ENCODE assay signal across 30 mouse cellular contexts in genomic region chr6:5507821-5508220, GRCm38 (mm10). TPM values are rescaled to one million over a fixed set of nuclear protein-coding genes. Genes with fewer than 3 reads are reported as not detected.
DNase-seq lines count a peak whose midpoint lies in the region; ATAC-seq and TF ChIP-seq lines count a peak whose summit lies in the region.
"Had no signal": no experiment of that assay in that cellular context is flagged by ENCODE, and none has a peak within 500 bp of the region (broad histone marks: within the 10 kb centered on the region; RNA-seq: fewer than 3 reads in every experiment).

No protein-coding gene starts in this region.

- no peak for TF ChIP-seq EP300 in heart, adult 2 months (IDR thresholded peaks at IDR 0.05; ENCODE audit: insufficient read depth, low read depth, low read length)

- no peaks in the 10 kb centered on the region for H3K27me3 ChIP-seq in heart, adult 2 months (ENCODE audit: control insufficient read depth, insufficient read depth, low read length)
- no peaks in the 10 kb centered on the region for H3K27me3 ChIP-seq in heart, embryonic 10.5 days (ENCODE audit: insufficient read depth, poor library complexity, severe bottlenecking)
- no peaks in the 10 kb centered on the region for H3K27me3 ChIP-seq in kidney, embryonic 15.5 days
- H3K27me3 ChIP-seq: CH12.LX; embryonic facial prominence, embryonic 13.5 days; limb, embryonic 13.5 days; lung, embryonic 15.5 days; Patski had no signal

- H3K4me2 ChIP-seq in kidney, embryonic 15.5 days, result no peak overlapping the region
- H3K4me2 ChIP-seq: embryonic facial prominence, embryonic 13.5 days; hindbrain, embryonic 14.5 days; limb, embryonic 13.5 days; lung, embryonic 15.5 days had no signal

- intact Hi-C loops in heart, adult 2 months (cut with DNase I), result no loop called here

- H3K4me1 ChIP-seq in heart, adult 2 months (ENCODE audit: control insufficient read depth, insufficient read depth, low read length), result peaks cover 7% of the 10 kb centered on the region
- peaks cover 14% of the 10 kb centered on the region for H3K4me1 ChIP-seq in heart, embryonic 10.5 days
- H3K4me1 ChIP-seq in kidney, embryonic 15.5 days, result peaks cover 20% of the 10 kb centered on the region
- peaks cover 8% of the 10 kb centered on the region for H3K4me1 ChIP-seq in brown adipose tissue, adult 24 weeks (ENCODE audit: control insufficient read depth, insufficient read depth, insufficient read length, low read length)

- H3K4me3 ChIP-seq in heart, adult 2 months, result no peak overlapping the region
- H3K4me3 ChIP-seq in heart, embryonic 10.5 days, result no peak overlapping the region
- H3K4me3 ChIP-seq in kidney, embryonic 15.5 days (replicated peaks), result no peak overlapping the region
- peak overlapping the region; percentile 15 for H3K4me3 ChIP-seq in brown adipose tissue, adult 24 weeks (ENCODE audit: insufficient read depth, low read depth, low read length)
- H3K4me3 ChIP-seq: embryonic facial prominence, embryonic 13.5 days; limb, embryonic 13.5 days; lung, embryonic 15.5 days had no signal

- no peaks in the 10 kb centered on the region for H3K36me3 ChIP-seq in heart, adult 2 months (ENCODE audit: control insufficient read depth, insufficient read depth, low read length)
- no peaks in the 10 kb centered on the region for H3K36me3 ChIP-seq in heart, embryonic 10.5 days
- no peaks in the 10 kb centered on the region for H3K36me3 ChIP-seq in kidney, embryonic 15.5 days
- H3K36me3 ChIP-seq: embryonic facial prominence, embryonic 13.5 days; G1E; limb, embryonic 13.5 days; lung, embryonic 15.5 days had no signal

- no peak for TF ChIP-seq CTCF in heart, adult 2 months (IDR thresholded peaks at IDR 0.05)

- TF ChIP-seq POLR2A in heart, adult 2 months (IDR thresholded peaks at IDR 0.05; ENCODE audit: insufficient read depth, low read depth, low read length), result no peak

- no peaks in the 10 kb centered on the region for H3K9me3 ChIP-seq in heart, embryonic 10.5 days
- H3K9me3 ChIP-seq in kidney, embryonic 15.5 days (replicated peaks), result no peaks in the 10 kb centered on the region
- H3K9me3 ChIP-seq: embryonic facial prominence, embryonic 13.5 days; G1E; limb, embryonic 13.5 days; lung, embryonic 15.5 days had no signal

- peak; percentile 18 to 23 for DNase-seq in heart, adult 2 months
- DNase-seq in heart, embryonic 10.5 days (ENCODE audit: low spot score), result no peak
- peak; percentile 38 for DNase-seq in kidney, adult 9 months
- DNase-seq in kidney, postnatal 25 days, result peak; percentile 23 to 65
- DNase-seq in layer of hippocampus, adult 9-10 months (ENCODE audit: low spot score), result no peak
- no peak for DNase-seq in cerebellum, adult 11 months
- DNase-seq: adrenal gland, postnatal 36 days; B cell, adult 2 months; cerebellum, adult 18-20 months; cerebellum, postnatal 25 days; embryo, embryonic 11 days; gastrocnemius, postnatal 25 days; heart, postnatal 4 days; layer of hippocampus, adult 9-11 months; lung, postnatal 4 days; midbrain, embryonic 14.5 days had no signal

- 47% methylated on average over 5 of the region's 5 CpGs for WGBS in heart, adult 2 months
- 71% methylated on average over 5 of the region's 5 CpGs for WGBS in heart, embryonic 10.5 days
- WGBS in kidney, embryonic 15.5 days, result 49% methylated on average over 5 of the region's 5 CpGs

- no peaks in the 10 kb centered on the region for H3K79me2 ChIP-seq in heart, adult 2 months (replicated peaks; ENCODE audit: control insufficient read depth, insufficient read depth, low read length)

- ATAC-seq in kidney, embryonic 15.5 days (replicated peaks; ENCODE audit: low FRiP score), result no peak
- ATAC-seq: forebrain, embryonic 14.5 days; inflammation-experienced regulatory T-cells, adult 6 months; Patski had no signal

- no peak overlapping the region for H3K9ac ChIP-seq in heart, adult 2 months (ENCODE audit: low read depth, low read length)
- no peak overlapping the region for H3K9ac ChIP-seq in kidney, embryonic 15.5 days
- H3K9ac ChIP-seq: embryonic facial prominence, embryonic 13.5 days; hindbrain, embryonic 14.5 days; limb, embryonic 13.5 days; liver, embryonic 14.5 days; lung, embryonic 15.5 days had no signal

- peak overlapping the region; percentile 87 for H3K27ac ChIP-seq in heart, adult 2 months
- no peak overlapping the region for H3K27ac ChIP-seq in heart, embryonic 10.5 days
- H3K27ac ChIP-seq in kidney, embryonic 15.5 days, result no peak overlapping the region
- H3K27ac ChIP-seq in brown adipose tissue, adult 24 weeks (replicated peaks; ENCODE audit: low read depth, low read length), result peak overlapping the region; percentile 100
- H3K27ac ChIP-seq: embryonic facial prominence, embryonic 13.5 days; hindbrain, embryonic 14.5 days; kidney, postnatal 0 days; limb, embryonic 13.5 days; liver, embryonic 14.5 days; lung, embryonic 15.5 days had no signal

RNA-seq across cellular contexts. Expression of gene Pdk4, which starts 11.7 kb away (rescaled TPM):
- total RNA-seq in heart, adult 2 months (2021), result 100 to 1,000 TPM; 267 to 633 TPM
- polyA plus RNA-seq in heart, adult 2 months (2012; rRNA removed), result 163 and 258 TPM in 2 replicates
- polyA plus RNA-seq in heart, embryonic 10.5 days (2016; fragmentation: Nextera tagmentation; extraction: Ambion mirVana), result 7.7 and 12.0 TPM in 2 replicates
- polyA plus RNA-seq in kidney, embryonic 15.5 days (2015; fragmentation: Nextera tagmentation; extraction: Ambion mirVana), result 2.7 and 3.7 TPM in 2 replicates
- polyA plus RNA-seq in brown adipose tissue, adult 24 weeks (2012; ENCODE audit: insufficient read depth, insufficient read length, missing spikeins), result 587 and 1,614 TPM in 2 replicates
- total RNA-seq: CH12.LX; megakaryocyte-erythroid progenitor cell, adult 5-6 weeks had no signal
- polyA plus RNA-seq: G1E; inflammation-experienced regulatory T-cells, adult 6 months had no signal

Comparison
In these comparisons a context has a peak if more than half of its experiments do, and no peak if none do; other contexts are left out.
1. DNase-seq: peak in heart, adult 2 months (2 of 2), kidney, adult 9 months (single experiment) and kidney, postnatal 25 days (2 of 2); none in heart, embryonic 10.5 days (single experiment), layer of hippocampus, adult 9-10 months (single experiment) and cerebellum, adult 11 months (single experiment).
2. H3K27ac ChIP-seq: peak in heart, adult 2 months (single experiment) and brown adipose tissue, adult 24 weeks (single experiment); none in heart, embryonic 10.5 days (single experiment) and kidney, embryonic 15.5 days (single experiment).
3. RNA of gene Pdk4, which starts 11.7 kb away (polyA plus RNA-seq): 587 to 1,614 TPM in brown adipose tissue, adult 24 weeks and 163 to 258 TPM in heart, adult 2 months; 7.7 to 12.0 TPM in heart, embryonic 10.5 days and 2.7 to 3.7 TPM in kidney, embryonic 15.5 days; every median in the first group is over 10 times any median in the second.